Mouse (Mus musculus): ENCODE measurements around the gene Klhl36. TPM values are rescaled to one million over a fixed set of nuclear protein-coding genes. Genes with fewer than 3 reads are reported as not detected.

The Klhl36 gene
- polyA plus RNA-seq, 1 experiment from 2014 or later = 11.2 TPM

- H3K9ac ChIP-seq (replicated peaks; ENCODE audit: low read depth, low read length) = no peak overlapping the region
- H3K36me3 ChIP-seq (ENCODE audit: control insufficient read depth, insufficient read depth, low read length) = peaks cover 17% of the 10 kb centered on the region
- H3K27me3 ChIP-seq (ENCODE audit: control insufficient read depth, insufficient read depth, low read length) = no peaks in the 10 kb centered on the region
- ATAC-seq (ENCODE audit: insufficient number of reproducible peaks, insufficient read depth, low FRiP score, low read depth) = no peak
- H3K9me3 ChIP-seq (ENCODE audit: control insufficient read depth, low read depth, low read length) = no peaks in the 10 kb centered on the region
- 58% methylated on average over 4 of the region's 4 CpGs for WGBS
- no peak overlapping the region for H3K4me2 ChIP-seq (replicated peaks; ENCODE audit: low read depth, low read length)
- no peak overlapping the region for H3K27ac ChIP-seq (ENCODE audit: low read length)
- no peak overlapping the region for H3K4me3 ChIP-seq (ENCODE audit: low read depth, low read length)
- peaks cover 36% of the 10 kb centered on the region for H3K4me1 ChIP-seq (ENCODE audit: control insufficient read depth, insufficient read depth, low read length)
Observed at GRCm38 (mm10) chr8:119824100-119824499, 38.0 kb upstream of the Klhl36 start.

- Histone ChIP-seq H3K4me3 (ENCODE audit: low read depth, low read length) (no peak overlapping the region), H3K9me3 (ENCODE audit: control insufficient read depth, low read depth, low read length) (no peaks in the 10 kb centered on the region), H3K9ac (replicated peaks; ENCODE audit: low read depth, low read length) (no peak overlapping the region), H3K27me3 (ENCODE audit: control insufficient read depth, insufficient read depth, low read length) (no peaks in the 10 kb centered on the region), H3K27ac (ENCODE audit: low read length) (peak overlapping the region; percentile 67; the same call in 1 of the 2 replicates), H3K36me3 (ENCODE audit: control insufficient read depth, insufficient read depth, low read length) (peaks cover 17% of the 10 kb centered on the region), H3K4me1 (ENCODE audit: control insufficient read depth, insufficient read depth, low read length) (peaks cover 41% of the 10 kb centered on the region), H3K4me2 (replicated peaks; ENCODE audit: low read depth, low read length) (no peak overlapping the region)
- ATAC-seq (ENCODE audit: insufficient number of reproducible peaks, insufficient read depth, low FRiP score, low read depth) = no peak
- 57% methylated on average over 11 of the region's 11 CpGs for WGBS
Observed at GRCm38 (mm10) chr8:119824809-119825273, 37.2 kb upstream of the Klhl36 start.

DNA sequence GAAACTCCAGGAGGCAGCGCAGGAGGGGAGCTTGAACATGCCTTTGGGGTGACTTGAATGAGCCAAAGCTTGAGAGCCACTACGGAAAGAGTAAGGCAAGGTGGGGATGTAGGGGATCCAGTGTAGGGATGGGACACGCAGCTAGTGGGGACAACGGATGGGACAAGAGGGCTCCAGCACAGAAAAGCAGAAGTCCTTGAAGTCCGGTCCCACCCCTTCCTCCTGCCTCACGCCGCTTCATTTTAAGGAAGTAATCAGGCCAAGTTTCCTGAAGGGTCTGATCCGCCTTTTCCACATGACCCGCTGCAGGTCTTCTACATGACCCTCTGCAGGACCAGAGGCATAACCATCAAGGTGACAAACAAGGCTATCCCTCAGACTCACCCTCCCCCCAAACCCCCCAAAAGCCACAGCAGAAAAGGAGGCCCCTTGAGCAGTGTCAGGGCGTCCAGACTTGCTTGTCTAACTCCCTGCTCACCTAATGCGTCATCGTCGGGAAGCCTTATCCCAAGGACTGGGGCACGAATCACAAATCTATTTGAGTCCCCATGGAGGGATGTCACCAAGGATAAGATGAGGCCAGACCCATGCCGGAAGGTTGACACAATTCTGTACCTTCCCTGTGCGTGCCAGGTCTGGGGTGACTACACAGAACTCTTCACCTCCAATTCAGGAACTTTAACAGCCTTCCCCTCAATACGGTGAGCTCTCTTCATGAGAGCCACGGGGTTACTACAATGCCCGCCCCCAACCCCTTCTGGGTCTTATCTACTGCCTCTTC is 35.9 kb upstream of the Klhl36 start:
- WGBS = 74% methylated on average over 19 of the region's 19 CpGs
- Histone ChIP-seq H3K4me2 (replicated peaks; ENCODE audit: low read depth, low read length) (no peak overlapping the region), H3K36me3 (ENCODE audit: control insufficient read depth, insufficient read depth, low read length) (peaks cover 12% of the 10 kb centered on the region), H3K9me3 (ENCODE audit: control insufficient read depth, low read depth, low read length) (no peaks in the 10 kb centered on the region), H3K27me3 (ENCODE audit: control insufficient read depth, insufficient read depth, low read length) (no peaks in the 10 kb centered on the region), H3K4me3 (ENCODE audit: low read depth, low read length) (no peak overlapping the region), H3K9ac (replicated peaks; ENCODE audit: low read depth, low read length) (no peak overlapping the region), H3K27ac (ENCODE audit: low read length) (peak overlapping the region; percentile 83; the same call in 1 of the 2 replicates), H3K4me1 (ENCODE audit: control insufficient read depth, insufficient read depth, low read length) (peaks cover 54% of the 10 kb centered on the region)
- ATAC-seq (ENCODE audit: insufficient number of reproducible peaks, insufficient read depth, low FRiP score, low read depth) = no peak

- Histone ChIP-seq H3K9ac (replicated peaks; ENCODE audit: low read depth, low read length) (no peak overlapping the region), H3K27me3 (ENCODE audit: control insufficient read depth, insufficient read depth, low read length) (no peaks in the 10 kb centered on the region), H3K4me1 (ENCODE audit: control insufficient read depth, insufficient read depth, low read length) (peaks cover 63% of the 10 kb centered on the region), H3K9me3 (ENCODE audit: control insufficient read depth, low read depth, low read length) (no peaks in the 10 kb centered on the region), H3K36me3 (ENCODE audit: control insufficient read depth, insufficient read depth, low read length) (peaks cover 4% of the 10 kb centered on the region; the same call in 1 of the 2 replicates), H3K27ac (ENCODE audit: low read length) (peak overlapping the region; percentile 83), H3K4me3 (ENCODE audit: low read depth, low read length) (no peak overlapping the region), H3K4me2 (replicated peaks; ENCODE audit: low read depth, low read length) (no peak overlapping the region; the same call in 1 of the 2 replicates)
- 66% methylated on average over 5 of the region's 5 CpGs for WGBS
- ATAC-seq (ENCODE audit: insufficient number of reproducible peaks, insufficient read depth, low FRiP score, low read depth) = no peak
Observed at GRCm38 (mm10) chr8:119826982-119827381, 35.1 kb upstream of the Klhl36 start.

- no peak overlapping the region for H3K9ac ChIP-seq (replicated peaks; ENCODE audit: low read depth, low read length)
- no peaks in the 10 kb centered on the region; the same call in 1 of the 2 replicates for H3K36me3 ChIP-seq (ENCODE audit: control insufficient read depth, insufficient read depth, low read length)
- H3K4me3 ChIP-seq (ENCODE audit: low read depth, low read length) = no peak overlapping the region
- whole genome bisulfite sequencing = 30% methylated on average over 4 of the region's 4 CpGs
- ATAC-seq (ENCODE audit: insufficient number of reproducible peaks, insufficient read depth, low FRiP score, low read depth) = 0 out of 2 replicates have a peak, but pooled peaks have one; percentile 10
- no peaks in the 10 kb centered on the region for H3K9me3 ChIP-seq (ENCODE audit: control insufficient read depth, low read depth, low read length)
- no peak overlapping the region; the same call in 1 of the 2 replicates for H3K4me2 ChIP-seq (replicated peaks; ENCODE audit: low read depth, low read length)
- peaks cover 70% of the 10 kb centered on the region for H3K4me1 ChIP-seq (ENCODE audit: control insufficient read depth, insufficient read depth, low read length)
- peak overlapping the region; percentile 83 for H3K27ac ChIP-seq (ENCODE audit: low read length)
- H3K27me3 ChIP-seq (ENCODE audit: control insufficient read depth, insufficient read depth, low read length) = no peaks in the 10 kb centered on the region
Observed at GRCm38 (mm10) chr8:119827721-119828153, 34.3 kb upstream of the Klhl36 start.

DNA sequence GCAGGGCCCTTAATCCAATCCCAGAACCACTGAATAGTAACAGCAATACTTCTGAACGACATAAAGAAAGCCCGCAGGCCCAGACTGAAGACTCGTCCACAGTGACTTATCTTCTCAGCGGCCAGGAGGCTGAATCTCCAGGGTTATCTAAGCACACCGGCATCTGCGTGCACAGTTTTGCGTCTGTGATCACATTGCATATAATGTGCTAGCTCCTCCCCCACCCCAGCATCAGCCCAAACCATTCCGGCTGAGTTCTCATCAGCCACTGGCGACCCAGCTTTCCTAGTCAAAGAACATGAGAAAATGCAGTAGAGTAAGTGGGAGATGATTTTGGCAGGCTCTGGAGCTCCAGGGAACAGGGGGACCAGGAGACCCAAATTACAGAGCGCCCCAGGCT is 33.1 kb upstream of the Klhl36 start:
- no peak for ATAC-seq (ENCODE audit: insufficient number of reproducible peaks, insufficient read depth, low FRiP score, low read depth)
- no peaks in the 10 kb centered on the region for H3K27me3 ChIP-seq (ENCODE audit: control insufficient read depth, insufficient read depth, low read length)
- peak overlapping the region; percentile 41; the same call in 1 of the 2 replicates for H3K27ac ChIP-seq (ENCODE audit: low read length)
- H3K4me1 ChIP-seq (ENCODE audit: control insufficient read depth, insufficient read depth, low read length) = peaks cover 83% of the 10 kb centered on the region
- no peak overlapping the region for H3K4me3 ChIP-seq (ENCODE audit: low read depth, low read length)
- no peaks in the 10 kb centered on the region for H3K9me3 ChIP-seq (ENCODE audit: control insufficient read depth, low read depth, low read length)
- H3K9ac ChIP-seq (replicated peaks; ENCODE audit: low read depth, low read length) = no peak overlapping the region
- no peaks in the 10 kb centered on the region for H3K36me3 ChIP-seq (ENCODE audit: control insufficient read depth, insufficient read depth, low read length)
- no peak overlapping the region for H3K4me2 ChIP-seq (replicated peaks; ENCODE audit: low read depth, low read length)
- 69% methylated on average over 10 of the region's 10 CpGs for WGBS

- H3K4me3 ChIP-seq (ENCODE audit: low read depth, low read length) = no peak overlapping the region
- H3K9ac ChIP-seq (replicated peaks; ENCODE audit: low read depth, low read length) = no peak overlapping the region
- H3K27ac ChIP-seq (ENCODE audit: low read length) = peak overlapping the region; percentile 41; the same call in 1 of the 2 replicates
- H3K9me3 ChIP-seq (ENCODE audit: control insufficient read depth, low read depth, low read length) = no peaks in the 10 kb centered on the region
- H3K4me2 ChIP-seq (replicated peaks; ENCODE audit: low read depth, low read length) = no peak overlapping the region
- ATAC-seq (ENCODE audit: insufficient number of reproducible peaks, insufficient read depth, low FRiP score, low read depth) = no peak
- no peaks in the 10 kb centered on the region for H3K36me3 ChIP-seq (ENCODE audit: control insufficient read depth, insufficient read depth, low read length)
- WGBS = 81% methylated on average over 13 of the region's 13 CpGs
- H3K4me1 ChIP-seq (ENCODE audit: control insufficient read depth, insufficient read depth, low read length) = peaks cover 83% of the 10 kb centered on the region
- H3K27me3 ChIP-seq (ENCODE audit: control insufficient read depth, insufficient read depth, low read length) = no peaks in the 10 kb centered on the region
Observed at GRCm38 (mm10) chr8:119829420-119829819, 32.6 kb upstream of the Klhl36 start.

DNA sequence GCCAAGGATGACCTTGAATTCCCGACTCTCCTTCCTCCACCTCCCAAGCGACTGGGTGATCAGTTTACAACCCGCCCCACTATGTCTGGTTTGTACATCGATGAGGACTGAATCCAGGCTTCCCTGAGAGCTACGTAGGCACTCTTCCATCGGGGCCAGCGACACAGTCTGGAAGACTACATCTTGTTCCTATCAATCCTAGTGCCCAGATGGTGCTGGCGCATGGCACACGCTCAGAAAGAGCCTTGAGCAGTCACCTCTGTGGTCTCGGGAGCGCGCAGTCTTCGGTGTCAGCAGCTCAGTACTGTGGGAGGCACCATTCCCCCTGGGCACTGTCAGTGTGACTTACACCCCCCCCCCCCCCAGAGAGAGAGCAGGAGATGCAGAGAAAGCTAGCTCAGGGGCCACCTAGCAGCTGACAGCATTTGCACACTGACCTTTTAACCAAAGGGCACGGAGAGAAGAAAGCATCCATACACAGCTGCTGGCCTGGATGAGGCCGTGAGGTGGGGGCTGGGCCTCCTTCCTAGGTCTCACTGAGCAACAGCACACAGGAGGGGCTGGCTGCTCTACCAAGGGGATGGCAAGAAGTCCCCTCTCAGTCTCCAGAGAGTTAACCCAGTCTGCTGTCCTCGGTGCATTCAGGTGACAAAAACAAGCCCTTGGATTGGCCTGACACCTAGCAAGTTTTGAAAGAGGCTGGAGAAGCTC is 32.0 kb upstream of the Klhl36 start:
- no peak for ATAC-seq (ENCODE audit: insufficient number of reproducible peaks, insufficient read depth, low FRiP score, low read depth)
- H3K27me3 ChIP-seq (ENCODE audit: control insufficient read depth, insufficient read depth, low read length) = no peaks in the 10 kb centered on the region
- whole genome bisulfite sequencing = 58% methylated on average over 16 of the region's 16 CpGs
- H3K4me2 ChIP-seq (replicated peaks; ENCODE audit: low read depth, low read length) = no peak overlapping the region
- no peak overlapping the region for H3K9ac ChIP-seq (replicated peaks; ENCODE audit: low read depth, low read length)
- H3K4me1 ChIP-seq (ENCODE audit: control insufficient read depth, insufficient read depth, low read length) = peaks cover 81% of the 10 kb centered on the region
- H3K36me3 ChIP-seq (ENCODE audit: control insufficient read depth, insufficient read depth, low read length) = no peaks in the 10 kb centered on the region; the same call in 1 of the 2 replicates
- no peak overlapping the region for H3K4me3 ChIP-seq (ENCODE audit: low read depth, low read length)
- peak overlapping the region; percentile 52; the same call in 1 of the 2 replicates for H3K27ac ChIP-seq (ENCODE audit: low read length)
- no peaks in the 10 kb centered on the region for H3K9me3 ChIP-seq (ENCODE audit: control insufficient read depth, low read depth, low read length)
